Mouse (Mus musculus) ES-Bruce4 (cell line): ENCODE measurements around the gene Sgo1. TPM values are rescaled to one million over a fixed set of nuclear protein-coding genes. Genes with fewer than 3 reads are reported as not detected.

ENCODE experiments used
- H3K27ac ChIP-seq: 2 replicates; pipeline ENCODE4 v1.5.1; 2012; ENCODE audit warnings: low read length, inconsistent platforms; ENCODE audit not compliant: insufficient read depth
- H3K27me3 ChIP-seq: 2 replicates; pipeline ENCODE4 v1.6.1; 2012; ENCODE audit warnings: mild to moderate bottlenecking, low read length, inconsistent platforms; ENCODE audit not compliant: control insufficient read depth, poor library complexity, insufficient read depth, severe bottlenecking
- H3K36me3 ChIP-seq: 2 replicates; pipeline ENCODE4 v1.6.1; 2012; ENCODE audit warnings: inconsistent platforms, mild to moderate bottlenecking, low read length, moderate library complexity; ENCODE audit not compliant: control insufficient read depth, poor library complexity, insufficient read depth, severe bottlenecking
- H3K4me1 ChIP-seq: one replicate; pipeline ENCODE4 v1.8.1; 2011; ENCODE audit warnings: low read length; ENCODE audit not compliant: control insufficient read depth, insufficient read depth
- H3K4me3 ChIP-seq: 2 replicates; pipeline ENCODE4 v1.5.1; 2011; ENCODE audit warnings: low read depth, mild to moderate bottlenecking, low read length
- H3K9ac ChIP-seq: 2 replicates; pipeline ENCODE4 v1.6.1; 2012; ENCODE audit warnings: low read depth, mild to moderate bottlenecking, inconsistent platforms; ENCODE audit not compliant: poor library complexity, severe bottlenecking
- H3K9me3 ChIP-seq: replicated peaks from 2 replicates; pipeline ENCODE4 v1.6.1; 2012; ENCODE audit warnings: mild to moderate bottlenecking, low read length, inconsistent platforms; ENCODE audit not compliant: control insufficient read depth, poor library complexity, insufficient read depth, severe bottlenecking
- CTCF ChIP-seq: IDR thresholded peaks from one replicate; pipeline ENCODE4 v1.8.1; 2011; ENCODE audit warnings: low read depth, low read length
- EP300 ChIP-seq: IDR thresholded peaks from 2 replicates; pipeline ENCODE4 v1.6.1; 2011; ENCODE audit warnings: low read depth, low read length; ENCODE audit not compliant: insufficient read depth
- POLR2A ChIP-seq: IDR thresholded peaks from one replicate; pipeline ENCODE4 v1.8.1; 2011; ENCODE audit warnings: low read length; ENCODE audit not compliant: insufficient read depth
- polyA plus RNA-seq: library from polyadenylated mRNA; stranded (reverse); fragments of >200 nt; gene quantifications from 2 replicates; pipeline ENCODE4 v1.2.4, GENCODE M21; 2011; ENCODE audit warnings: low read depth; ENCODE audit not compliant: missing spikeins, insufficient read depth, insufficient read length

Sgo1 gene
- polyA plus RNA-seq, 1 experiment = 71.5 TPM

DNA sequence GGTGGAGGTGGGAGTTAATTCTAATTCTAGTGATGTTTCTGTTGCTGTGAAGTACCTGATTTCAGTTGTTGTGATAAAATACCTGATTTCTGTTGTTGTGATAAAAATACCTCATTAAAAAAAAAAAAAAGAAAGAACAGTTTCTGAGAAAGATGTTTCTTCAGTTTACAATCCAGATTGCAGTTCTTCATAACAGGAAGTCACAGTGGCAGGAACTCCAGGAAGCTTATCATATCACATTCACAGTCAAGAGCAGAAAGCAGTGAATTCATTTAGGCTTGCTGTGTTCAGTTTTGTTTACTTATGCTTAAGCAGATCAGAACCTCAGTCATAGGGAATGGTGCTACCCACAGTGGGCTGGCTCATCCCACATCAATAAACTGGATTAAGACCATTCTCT is 57.8 kb downstream of the Sgo1 start:
- TF ChIP-seq EP300 (no peak), POLR2A (no peak), CTCF (no peak)
- Histone ChIP-seq H3K9me3 (no peaks in the 10 kb centered on the region), H3K27ac (no peak overlapping the region), H3K9ac (no peak overlapping the region), H3K27me3 (no peaks in the 10 kb centered on the region), H3K36me3 (peaks cover 12% of the 10 kb centered on the region), H3K4me1 (no peaks in the 10 kb centered on the region), H3K4me3 (no peak overlapping the region)

DNA sequence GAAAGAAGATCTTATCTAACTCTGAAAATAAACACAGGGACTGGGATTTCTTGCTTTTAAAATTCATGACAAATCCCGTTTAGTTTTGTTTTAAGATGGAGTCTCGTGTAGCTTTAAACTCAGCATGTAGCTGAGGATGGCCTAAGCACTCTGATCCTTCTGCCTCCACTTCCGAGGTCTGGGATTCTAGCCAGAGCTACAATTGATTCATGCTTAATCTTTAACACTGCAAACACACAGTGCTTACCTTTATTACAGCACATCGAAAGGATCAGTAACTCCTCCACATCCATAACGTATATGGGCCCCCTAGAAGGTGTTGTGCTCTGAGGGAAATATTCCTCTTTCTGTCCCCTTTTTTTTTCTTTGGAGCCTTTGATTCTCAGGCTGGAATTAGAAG is 61.0 kb downstream of the Sgo1 start:
- Histone ChIP-seq H3K27me3 (no peaks in the 10 kb centered on the region), H3K9me3 (no peaks in the 10 kb centered on the region), H3K9ac (no peak overlapping the region), H3K27ac (no peak overlapping the region), H3K4me3 (no peak overlapping the region), H3K36me3 (peaks cover 14% of the 10 kb centered on the region), H3K4me1 (no peaks in the 10 kb centered on the region)
- TF ChIP-seq CTCF = no peak
- TF ChIP-seq EP300 = no peak
- no peak for TF ChIP-seq POLR2A

DNA sequence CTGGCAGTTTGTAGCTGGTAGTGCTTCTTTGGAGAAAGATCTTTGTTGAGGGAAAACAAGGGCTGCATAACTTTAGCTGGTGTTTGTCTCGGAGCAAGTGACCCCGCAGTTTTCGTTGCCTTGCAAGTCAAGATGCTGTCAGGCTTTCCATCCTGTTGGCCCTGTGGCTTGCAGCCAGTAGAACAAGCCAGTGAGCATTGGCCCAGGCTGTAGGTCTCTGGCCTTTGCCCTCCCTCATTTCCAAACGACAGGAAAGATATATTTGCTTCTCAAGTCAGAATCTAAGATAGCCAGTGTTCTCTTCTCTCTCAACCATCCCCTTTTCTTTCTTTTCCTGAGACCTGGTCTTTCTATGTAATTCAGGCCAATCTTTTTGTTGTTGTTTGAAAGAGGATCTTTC is 61.6 kb downstream of the Sgo1 start:
- no peak overlapping the region for H3K27ac ChIP-seq
- H3K4me3 ChIP-seq = no peak overlapping the region
- no peaks in the 10 kb centered on the region for H3K27me3 ChIP-seq
- no peak overlapping the region for H3K9ac ChIP-seq
- peaks cover 8% of the 10 kb centered on the region for H3K36me3 ChIP-seq
- H3K4me1 ChIP-seq = no peaks in the 10 kb centered on the region
- no peak for TF ChIP-seq CTCF
- no peak for TF ChIP-seq POLR2A
- TF ChIP-seq EP300 = no peak
- no peaks in the 10 kb centered on the region for H3K9me3 ChIP-seq

DNA sequence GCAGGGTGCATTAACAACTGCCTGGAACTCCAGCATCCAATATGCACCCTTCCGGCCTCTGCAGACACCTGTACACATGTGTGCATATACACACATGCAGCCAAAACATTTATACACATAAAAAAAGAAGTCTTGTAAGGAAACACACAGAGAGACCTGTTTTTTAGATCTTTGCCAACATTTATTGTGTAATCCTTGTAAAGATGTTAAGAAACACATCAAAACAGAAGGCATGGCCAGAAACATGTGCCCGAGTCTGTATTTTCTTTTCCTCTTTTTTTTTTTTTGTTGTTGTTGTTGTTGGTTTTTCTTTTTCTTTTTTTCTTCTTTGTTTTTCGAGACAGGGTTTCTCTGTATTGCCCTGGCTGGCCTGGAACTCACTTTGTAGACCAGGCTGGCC is 63.0 kb downstream of the Sgo1 start:
- H3K27ac ChIP-seq = no peak overlapping the region
- H3K9me3 ChIP-seq = no peaks in the 10 kb centered on the region
- no peaks in the 10 kb centered on the region for H3K27me3 ChIP-seq

More for the DNA sequence above, 63.0 kb downstream of the Sgo1 start:
- TF ChIP-seq POLR2A (no peak), CTCF (no peak), EP300 (no peak)
- peaks cover 7% of the 10 kb centered on the region for H3K36me3 ChIP-seq
- H3K4me1 ChIP-seq = no peaks in the 10 kb centered on the region
- H3K4me3 ChIP-seq = no peak overlapping the region
- no peak overlapping the region for H3K9ac ChIP-seq

Other genes starting within 250 kb of the Sgo1 start
- 1.7 and 2.1 TPM in 2 replicates for gene Efhb, start 226.0 kb downstream of the Sgo1 start, polyA plus RNA-seq
- gene Rab5a, start 210.1 kb downstream of the Sgo1 start, polyA plus RNA-seq = 90.7 and 92.3 TPM in 2 replicates
- 0.44 TPM in 1 of 2 replicates, not detected in the other for gene Pp2d1, start 149.9 kb downstream of the Sgo1 start, polyA plus RNA-seq
- 15.9 and 25.9 TPM in 2 replicates for gene Kat2b, start 122.5 kb downstream of the Sgo1 start, polyA plus RNA-seq
- not detected in 2 replicates for gene Sult1c2, start 157.0 kb upstream of the Sgo1 start, polyA plus RNA-seq